Mouse (Mus musculus): Measurements from ENCODE around the gene Lurap1. TPM values are rescaled to one million over a fixed set of nuclear protein-coding genes. Genes with fewer than 3 reads are reported as not detected.

The Lurap1 gene
- total RNA-seq, 1 experiment: 0.49 TPM

GRCm38 (mm10) chr4:116160769-116161168 is 9.6 kb upstream of the Lurap1 start:
- H3K9ac ChIP-seq (ENCODE audit: insufficient read depth, low read depth, low read length, poor library complexity, severe bottlenecking): no peak overlapping the region
- no peaks in the 10 kb centered on the region for H3K9me3 ChIP-seq (ENCODE audit: control insufficient read depth, insufficient read depth, low read depth, low read length)
- H3K4me3 ChIP-seq (ENCODE audit: insufficient read depth in 1 of 2, low read depth in 1 of 2, low read length in 2 of 2, poor library complexity in 1 of 2, severe bottlenecking in 1 of 2): no peak overlapping the region
- H3K36me3 ChIP-seq (ENCODE audit: control insufficient read depth, insufficient read depth, low read length, poor library complexity, severe bottlenecking): peaks cover 19% of the 10 kb centered on the region
- DNase-seq (ENCODE audit: low read depth, low spot score): no peak
- TF ChIP-seq CHD2 (IDR thresholded peaks at IDR 0.05; ENCODE audit: low read depth, low read length) (no peak), ZNF384 (IDR thresholded peaks at IDR 0.05; ENCODE audit: low read depth, low read length) (no peak), HCFC1 (IDR thresholded peaks at IDR 0.05; ENCODE audit: borderline replicate concordance, insufficient read depth, low read length) (no peak), ZC3H11A (IDR thresholded peaks at IDR 0.05; ENCODE audit: borderline replicate concordance, low read depth, low read length) (no peak), MAFK (IDR thresholded peaks at IDR 0.05; ENCODE audit: insufficient read depth, low read depth, low read length) (no peak)
- in situ Hi-C loops (cut with MboI; ENCODE audit: low sequenced_read_pairs in 2 of 2, unreplicated experiment in 2 of 2): no loop called here
- H3K4me1 ChIP-seq (ENCODE audit: control insufficient read depth in 2 of 2, insufficient read depth in 2 of 2, low read length in 2 of 2, poor library complexity in 1 of 2): peaks cover 0 to 10% of the 10 kb centered on the region in 2 experiments; a peak in 1 of 4 replicates
- no peak overlapping the region for H3K27ac ChIP-seq (ENCODE audit: insufficient read depth, low read depth, low read length, poor library complexity, severe bottlenecking)

GRCm38 (mm10) chr4:116159912-116160311 is 8.8 kb upstream of the Lurap1 start:
- Histone ChIP-seq H3K9ac (ENCODE audit: insufficient read depth, low read depth, low read length, poor library complexity, severe bottlenecking) (no peak overlapping the region), H3K27ac (ENCODE audit: insufficient read depth, low read depth, low read length, poor library complexity, severe bottlenecking) (no peak overlapping the region), H3K36me3 (ENCODE audit: control insufficient read depth, insufficient read depth, low read length, poor library complexity, severe bottlenecking) (peaks cover 27% of the 10 kb centered on the region), H3K9me3 (ENCODE audit: control insufficient read depth, insufficient read depth, low read depth, low read length) (no peaks in the 10 kb centered on the region), H3K4me3 (ENCODE audit: insufficient read depth in 1 of 2, low read depth in 1 of 2, low read length in 2 of 2, poor library complexity in 1 of 2, severe bottlenecking in 1 of 2) (no peak overlapping the region), H3K4me1 (ENCODE audit: control insufficient read depth in 2 of 2, insufficient read depth in 2 of 2, low read length in 2 of 2, poor library complexity in 1 of 2) (0 out of 4 replicates have a peak, but pooled peaks cover 0 to 5% of the 10 kb centered on the region in 2 experiments)
- DNase-seq (ENCODE audit: low read depth, low spot score): no peak
- in situ Hi-C loops (cut with MboI; ENCODE audit: low sequenced_read_pairs in 2 of 2, unreplicated experiment in 2 of 2): no loop called here
- 0 out of 2 replicates have a peak, but pooled peaks have one; percentile 1 for TF ChIP-seq ZC3H11A (IDR thresholded peaks at IDR 0.05; ENCODE audit: borderline replicate concordance, low read depth, low read length)
- TF ChIP-seq ZNF384 (IDR thresholded peaks at IDR 0.05; ENCODE audit: low read depth, low read length): no peak
- TF ChIP-seq HCFC1 (IDR thresholded peaks at IDR 0.05; ENCODE audit: borderline replicate concordance, insufficient read depth, low read length): no peak
- TF ChIP-seq CHD2 (IDR thresholded peaks at IDR 0.05; ENCODE audit: low read depth, low read length): no peak
- no peak for TF ChIP-seq MAFK (IDR thresholded peaks at IDR 0.05; ENCODE audit: insufficient read depth, low read depth, low read length)

GRCm38 (mm10) chr4:116157882-116158281 is 6.7 kb upstream of the Lurap1 start:
- in situ Hi-C loops (cut with MboI; ENCODE audit: low sequenced_read_pairs in 2 of 2, unreplicated experiment in 2 of 2): no loop called here

GRCm38 (mm10) chr4:116152702-116153101 is 1.6 kb upstream of the Lurap1 start:
- Histone ChIP-seq H3K27ac (ENCODE audit: insufficient read depth, low read depth, low read length, poor library complexity, severe bottlenecking) (no peak overlapping the region), H3K4me1 (ENCODE audit: control insufficient read depth in 2 of 2, insufficient read depth in 2 of 2, low read length in 2 of 2, poor library complexity in 1 of 2) (peaks cover 0 to 10% of the 10 kb centered on the region in 2 experiments; a peak in 1 of 4 replicates), H3K4me3 (ENCODE audit: insufficient read depth in 1 of 2, low read depth in 1 of 2, low read length in 2 of 2, poor library complexity in 1 of 2, severe bottlenecking in 1 of 2) (no peak overlapping the region), H3K9me3 (ENCODE audit: control insufficient read depth, insufficient read depth, low read depth, low read length) (no peaks in the 10 kb centered on the region), H3K9ac (ENCODE audit: insufficient read depth, low read depth, low read length, poor library complexity, severe bottlenecking) (no peak overlapping the region), H3K36me3 (ENCODE audit: control insufficient read depth, insufficient read depth, low read length, poor library complexity, severe bottlenecking) (peaks cover 44% of the 10 kb centered on the region)
- DNase-seq (ENCODE audit: low read depth, low spot score): no peak
- in situ Hi-C loops (cut with MboI; ENCODE audit: low sequenced_read_pairs in 2 of 2, unreplicated experiment in 2 of 2): no loop called here
- TF ChIP-seq MAFK (IDR thresholded peaks at IDR 0.05; ENCODE audit: insufficient read depth, low read depth, low read length) (no peak), CHD2 (IDR thresholded peaks at IDR 0.05; ENCODE audit: low read depth, low read length) (no peak), ZC3H11A (IDR thresholded peaks at IDR 0.05; ENCODE audit: borderline replicate concordance, low read depth, low read length) (no peak), ZNF384 (IDR thresholded peaks at IDR 0.05; ENCODE audit: low read depth, low read length) (no peak), HCFC1 (IDR thresholded peaks at IDR 0.05; ENCODE audit: borderline replicate concordance, insufficient read depth, low read length) (no peak)

More at GRCm38 (mm10) chr4:116157882-116158281, 6.7 kb upstream of the Lurap1 start:
- Histone ChIP-seq H3K36me3 (ENCODE audit: control insufficient read depth, insufficient read depth, low read length, poor library complexity, severe bottlenecking) (peaks cover 45% of the 10 kb centered on the region), H3K4me3 (ENCODE audit: insufficient read depth in 1 of 2, low read depth in 1 of 2, low read length in 2 of 2, poor library complexity in 1 of 2, severe bottlenecking in 1 of 2) (no peak overlapping the region), H3K9me3 (ENCODE audit: control insufficient read depth, insufficient read depth, low read depth, low read length) (no peaks in the 10 kb centered on the region), H3K9ac (ENCODE audit: insufficient read depth, low read depth, low read length, poor library complexity, severe bottlenecking) (no peak overlapping the region), H3K27ac (ENCODE audit: insufficient read depth, low read depth, low read length, poor library complexity, severe bottlenecking) (no peak overlapping the region), H3K4me1 (ENCODE audit: control insufficient read depth in 2 of 2, insufficient read depth in 2 of 2, low read length in 2 of 2, poor library complexity in 1 of 2) (no peaks in the 10 kb centered on the region)
- no peak for TF ChIP-seq ZNF384 (IDR thresholded peaks at IDR 0.05; ENCODE audit: low read depth, low read length)
- TF ChIP-seq CHD2 (IDR thresholded peaks at IDR 0.05; ENCODE audit: low read depth, low read length): no peak
- no peak for TF ChIP-seq MAFK (IDR thresholded peaks at IDR 0.05; ENCODE audit: insufficient read depth, low read depth, low read length)
- no peak for TF ChIP-seq ZC3H11A (IDR thresholded peaks at IDR 0.05; ENCODE audit: borderline replicate concordance, low read depth, low read length)
- TF ChIP-seq HCFC1 (IDR thresholded peaks at IDR 0.05; ENCODE audit: borderline replicate concordance, insufficient read depth, low read length): no peak
- no peak for DNase-seq (ENCODE audit: low read depth, low spot score)
